Mouse (Mus musculus) heart, adult 2 months (tissue): ENCODE results near the gene Slc28a1. TPM values are rescaled to one million over a fixed set of nuclear protein-coding genes. Genes with fewer than 3 reads are reported as not detected.
A peak's percentile ranks its signal among the peaks of the same experiment; 100 is the strongest.

Experiments used
- DNase-seq, 2 experiments: peaks; one replicate each; pipeline ENCODE4 v3.0.0; 2021
- H3K27ac ChIP-seq: fragments of 200-600 bp; 2 replicates; pipeline ENCODE4 v1.8.1; 2022
- H3K27me3 ChIP-seq: fragments of 200-500 bp; 2 replicates; pipeline ENCODE4 v1.6.1; 2012; ENCODE audit warnings: mild to moderate bottlenecking, low read length, inconsistent platforms, mixed read lengths; ENCODE audit not compliant: control insufficient read depth, insufficient read depth
- H3K36me3 ChIP-seq: fragments of 200-500 bp; 2 replicates; pipeline ENCODE4 v1.6.1; 2012; ENCODE audit warnings: low read length, inconsistent platforms; ENCODE audit not compliant: control insufficient read depth, insufficient read depth
- H3K4me1 ChIP-seq: fragments of 200-500 bp; 2 replicates; pipeline ENCODE4 v1.6.1; 2011; ENCODE audit warnings: low read length; ENCODE audit not compliant: control insufficient read depth, insufficient read depth
- H3K4me3 ChIP-seq: fragments of 200-600 bp; 2 replicates; pipeline ENCODE4 v1.8.1; 2022
- H3K79me2 ChIP-seq: fragments of 200-500 bp; replicated peaks from 2 replicates; pipeline ENCODE4 v1.6.1; 2012; ENCODE audit warnings: mild to moderate bottlenecking, inconsistent platforms, low read length, moderate library complexity, mixed read lengths; ENCODE audit not compliant: control insufficient read depth, insufficient read depth
- H3K9ac ChIP-seq: fragments of 200-500 bp; 2 replicates; pipeline ENCODE4 v1.6.1; 2012; ENCODE audit warnings: low read depth, mild to moderate bottlenecking, control low read depth, inconsistent platforms, low read length, mixed read lengths
- CTCF ChIP-seq: fragments of 200-600 bp; IDR thresholded peaks from 2 replicates; pipeline ENCODE4 v1.8.1; 2022; ENCODE audit warnings: antibody characterized with exemption, mild to moderate bottlenecking, moderate library complexity
- EP300 ChIP-seq: fragments of 200-500 bp; IDR thresholded peaks from 2 replicates; pipeline ENCODE4 v1.6.1; 2011; ENCODE audit warnings: low read depth, low read length, control low read depth; ENCODE audit not compliant: insufficient read depth
- POLR2A ChIP-seq: fragments of 200-500 bp; IDR thresholded peaks from 2 replicates; pipeline ENCODE4 v1.6.1; 2011; ENCODE audit warnings: mild to moderate bottlenecking, low read depth, low read length, control low read depth; ENCODE audit not compliant: insufficient read depth
- WGBS: fragments of 180-500 bp; shearing (Covaris S2); methylation state at CpG from one replicate; pipeline ENCODE4 v1.1.7; 2018; 5-methylcytosine and 5-hydroxymethylcytosine counted together
- intact Hi-C: fragments of 180-260 bp; cut with DNase I; formaldehyde crosslinking; loops from one replicate; pipeline ENCODE4 v1.15.1; 2025
- polyA plus RNA-seq: library from polyadenylated mRNA; depleted of rRNA; stranded (reverse); fragments of >200 nt; gene quantifications from 2 replicates; pipeline ENCODE4 v1.2.3, GENCODE M21; 2012
- total RNA-seq, 2 experiments: library from RNA; stranded (reverse); gene quantifications; 2 replicates each; pipeline ENCODE4 v1.2.3; 2021

Gene Slc28a1
- total and polyA plus RNA-seq, 3 experiments, result 0.08 to 0.20 (median 0.18) TPM

GRCm38 (mm10) chr7:81211760-81212159 lies 97.2 kb downstream of the Slc28a1 start:
- intact Hi-C loops, result loop anchor here (5.0 kb wide), 2 partner anchors 81 to 219 kb away; partner anchors contain the start of gene Zfp592
- Histone ChIP-seq H3K36me3 (no peaks in the 10 kb centered on the region), H3K79me2 (no peaks in the 10 kb centered on the region), H3K27me3 (no peaks in the 10 kb centered on the region), H3K9ac (no peak overlapping the region), H3K27ac (peak overlapping the region; percentile 98), H3K4me1 (peaks cover 9% of the 10 kb centered on the region), H3K4me3 (peak overlapping the region; percentile 74)
- TF ChIP-seq POLR2A, result 0 out of 2 replicates have a peak, but pooled peaks have one; percentile 15
- TF ChIP-seq EP300, result no peak
- peak; percentile 49 to 51 for DNase-seq
- 19% methylated on average over 8 of the region's 8 CpGs for WGBS

- DNase-seq, result peak; percentile 83 to 87
- Histone ChIP-seq H3K27ac (peak overlapping the region; percentile 98), H3K79me2 (no peaks in the 10 kb centered on the region), H3K27me3 (no peaks in the 10 kb centered on the region), H3K36me3 (no peaks in the 10 kb centered on the region), H3K4me3 (peak overlapping the region; percentile 74), H3K9ac (peak overlapping the region; percentile 63), H3K4me1 (peaks cover 9% of the 10 kb centered on the region)
- peak; percentile 26; the same call in 1 of the 2 replicates for TF ChIP-seq POLR2A
- TF ChIP-seq EP300, result peak; percentile 63; the same call in 1 of the 2 replicates
- no peak for TF ChIP-seq CTCF
- intact Hi-C loops, result loop anchor here (5.0 kb wide), 2 partner anchors 80 to 220 kb away; partner anchors contain the start of gene Zfp592
- WGBS, result 2% methylated on average over 22 of the region's 22 CpGs
Measured at GRCm38 (mm10) chr7:81212261-81212681, 97.7 kb downstream of the Slc28a1 start.

DNA sequence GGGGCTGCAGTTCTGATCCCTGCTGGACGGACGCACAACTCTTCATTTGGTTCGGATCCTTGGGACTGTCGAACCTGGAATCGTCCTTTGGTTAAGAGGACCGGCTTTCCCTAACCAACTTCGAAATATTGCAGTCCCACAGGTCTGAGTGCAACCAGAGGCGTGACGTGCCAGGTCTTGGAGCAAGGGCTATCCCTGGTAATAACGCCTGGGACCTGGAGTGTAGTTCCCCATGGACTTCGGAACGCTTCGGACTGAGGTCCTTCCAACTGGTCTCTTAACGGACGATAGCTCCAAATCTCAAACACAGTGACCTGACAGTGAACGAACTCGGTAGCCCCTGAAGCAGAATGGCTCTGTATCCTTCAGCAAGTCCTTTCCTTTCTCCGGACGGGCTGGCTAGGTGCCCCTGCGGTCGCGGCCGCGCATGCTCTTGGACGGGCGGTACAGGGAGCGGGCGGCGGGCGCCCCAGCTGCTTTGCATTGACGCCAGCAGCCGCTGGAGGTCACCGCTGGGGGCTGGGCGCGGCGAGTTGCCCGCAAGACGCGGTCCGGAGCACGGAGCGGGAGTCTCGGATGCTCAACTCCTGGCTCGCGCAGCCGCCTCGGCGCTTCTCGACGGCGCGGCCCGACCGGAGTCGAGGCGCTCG lies 98.2 kb downstream of the Slc28a1 start:
- Histone ChIP-seq H3K4me3 (peak overlapping the region; percentile 74), H3K27me3 (no peaks in the 10 kb centered on the region), H3K36me3 (no peaks in the 10 kb centered on the region), H3K27ac (peak overlapping the region; percentile 98), H3K4me1 (peaks cover 9% of the 10 kb centered on the region), H3K9ac (peak overlapping the region; percentile 96), H3K79me2 (no peaks in the 10 kb centered on the region)
- DNase-seq, result peak; percentile 98 to 99
- intact Hi-C loops, result loop anchor here (5.0 kb wide), 2 partner anchors 79 to 221 kb away; partner anchors contain the start of gene Zfp592
- TF ChIP-seq POLR2A (peak; percentile 88), EP300 (peak; percentile 31; the same call in 1 of the 2 replicates), CTCF (peak; percentile 57)
- under 1% methylated on average over 57 of the region's 57 CpGs for WGBS

DNA sequence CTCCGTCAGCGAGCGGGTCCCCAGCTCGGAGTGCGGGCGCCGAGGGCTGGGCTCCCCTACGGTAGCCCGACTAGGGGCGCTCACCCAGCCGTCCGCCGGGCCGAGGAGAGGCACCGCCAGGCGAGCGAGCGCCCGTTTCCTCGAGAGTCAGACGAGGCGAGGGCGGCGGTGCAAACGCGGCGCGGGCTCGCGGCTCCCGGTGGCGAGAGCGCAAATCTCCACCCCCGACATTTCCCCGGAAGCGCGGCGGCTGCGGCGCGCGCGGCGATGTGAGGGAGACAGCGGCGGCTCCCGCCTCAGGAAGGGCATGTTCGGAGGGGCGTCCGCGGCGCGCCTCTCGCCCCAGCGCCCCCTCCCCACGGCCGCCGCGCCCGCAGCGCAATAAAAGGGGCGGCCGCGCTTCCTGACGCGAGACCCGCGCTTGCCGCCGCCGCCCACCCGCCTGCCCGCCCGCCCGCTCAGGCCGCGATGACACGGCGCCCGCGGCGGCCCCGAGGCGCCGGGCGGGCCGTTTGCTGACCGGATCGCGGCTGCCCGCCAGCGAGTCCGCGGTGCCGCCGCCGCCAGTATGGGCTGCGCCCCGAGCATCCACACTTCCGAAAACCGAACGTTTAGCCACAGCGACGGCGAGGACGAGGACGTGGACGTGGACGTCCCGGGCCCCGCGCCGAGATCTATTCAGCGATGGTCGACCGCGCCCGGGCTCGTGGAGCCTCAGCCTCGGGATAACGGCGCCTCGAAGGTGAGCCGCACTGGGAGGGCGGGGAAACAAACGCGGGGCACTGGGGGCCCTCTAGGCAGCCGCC lies 99.0 kb downstream of the Slc28a1 start, which contains the start of gene Pde8a:
Gene Pde8a, plus strand, starts transcription at position 250 of the 806 bp plus-strand sequence.
- intact Hi-C loops, result loop anchor here (5.0 kb wide), 2 partner anchors 79 to 221 kb away; partner anchors contain the start of gene Zfp592
- peak within 1 kb of the TSS; percentile 96 for H3K9ac ChIP-seq

GRCm38 (mm10) chr7:81214153-81214907 lies 99.7 kb downstream of the Slc28a1 start:
- Histone ChIP-seq H3K36me3 (peaks cover 3% of the 10 kb centered on the region; the same call in 1 of the 2 replicates), H3K9ac (peak overlapping the region; percentile 96), H3K4me3 (peak overlapping the region; percentile 74), H3K79me2 (no peaks in the 10 kb centered on the region), H3K4me1 (peaks cover 9% of the 10 kb centered on the region), H3K27ac (peak overlapping the region; percentile 98), H3K27me3 (no peaks in the 10 kb centered on the region)
- intact Hi-C loops, result loop anchor here (5.0 kb wide), 2 partner anchors 78 to 222 kb away; partner anchors contain the start of gene Zfp592
- DNase-seq, result peak in 1 of 2 experiments; percentile 8
- no peak for TF ChIP-seq EP300
- no peak for TF ChIP-seq CTCF
- TF ChIP-seq POLR2A, result no peak
- 10% methylated on average over 39 of the region's 40 CpGs for WGBS

More for the DNA sequence above, 99.0 kb downstream of the Slc28a1 start, which contains the start of gene Pde8a:
- Histone ChIP-seq H3K4me1 (peaks cover 9% of the 10 kb centered on the region), H3K4me3 (peak within 1 kb of the TSS; percentile 74), H3K27me3 (no peaks in the 10 kb centered on the region), H3K27ac (peak within 1 kb of the TSS; percentile 98), H3K36me3 (0 out of 2 replicates have a peak, but pooled peaks cover 1% of the 10 kb centered on the region), H3K79me2 (no peaks in the 10 kb centered on the region)
- WGBS, result 2% methylated on average over 120 of the region's 128 CpGs
- peak; percentile 55 to 72 for DNase-seq
- TF ChIP-seq EP300 (no peak), POLR2A (0 out of 2 replicates have a peak, but pooled peaks have one; percentile 31), CTCF (no peak)
